Mouse (Mus musculus) liver, postnatal 0 days (tissue): ENCODE data around the gene Cmya5. TPM values are rescaled to one million over a fixed set of nuclear protein-coding genes. Genes with fewer than 3 reads are reported as not detected.

Experiments used
- ATAC-seq: fragments of 200-750 bp; cut with Nextera tagmentation; 2 replicates; pipeline ENCODE4 v1.8.0; 2017; ENCODE audit warnings: mild to moderate bottlenecking, moderate library complexity
- DNase-seq: peaks from one replicate; pipeline ENCODE4 v3.0.0-alpha.2; 2016
- H3K27ac ChIP-seq: fragments of 300-500 bp; sonication (generic); 2 replicates; pipeline ENCODE4 v1.5.1; 2014; ENCODE audit warnings: antibody characterized with exemption, moderate library complexity, mild to moderate bottlenecking, low read depth
- H3K27me3 ChIP-seq: fragments of 300-500 bp; sonication (generic); 2 replicates; pipeline ENCODE4 v1.6.1; 2014; ENCODE audit warnings: low read length, control low read depth, mixed read lengths; ENCODE audit not compliant: insufficient read depth
- H3K36me3 ChIP-seq: fragments of 300-500 bp; sonication (generic); replicated peaks from 2 replicates; pipeline ENCODE4 v1.6.1; 2014; ENCODE audit warnings: mild to moderate bottlenecking, control low read depth, low read length, moderate library complexity, mixed read lengths; ENCODE audit not compliant: insufficient read depth
- H3K4me1 ChIP-seq: fragments of 300-500 bp; sonication (generic); 2 replicates; pipeline ENCODE4 v1.6.1; 2014; ENCODE audit warnings: antibody characterized with exemption, mild to moderate bottlenecking, control low read depth; ENCODE audit not compliant: insufficient read depth
- H3K4me2 ChIP-seq: fragments of 300-500 bp; sonication (generic); 2 replicates; pipeline ENCODE4 v1.6.1; 2014; ENCODE audit warnings: low read depth, mild to moderate bottlenecking, low read length, moderate library complexity, mixed read lengths
- H3K4me3 ChIP-seq: fragments of 300-500 bp; sonication (generic); 2 replicates; pipeline ENCODE4 v1.5.1; 2014; ENCODE audit warnings: low read depth, low read length
- H3K9ac ChIP-seq: fragments of 300-500 bp; sonication (generic); replicated peaks from 2 replicates; pipeline ENCODE4 v1.6.1; 2014; ENCODE audit warnings: mild to moderate bottlenecking, moderate library complexity
- H3K9me3 ChIP-seq: fragments of 300-500 bp; sonication (generic); 2 replicates; pipeline ENCODE4 v1.6.1; 2016; ENCODE audit warnings: mild to moderate bottlenecking, control low read depth, low read length, mixed read lengths
- CTCF ChIP-seq: sonication (generic); IDR thresholded peaks from 2 replicates; pipeline ENCODE4 v1.5.1; 2016; ENCODE audit warnings: antibody characterized with exemption, low read depth
- EP300 ChIP-seq: IDR thresholded peaks from 2 replicates; pipeline ENCODE4 v1.6.1; 2016; ENCODE audit warnings: antibody characterized with exemption, low read depth, mild to moderate bottlenecking
- WGBS: fragments of 180-500 bp; shearing (Covaris S2); extraction: QIAGEN DNeasy Blood & Tissue Kit; methylation state at CpG from one replicate; pipeline ENCODE4 v1.1.7; 2014; ENCODE audit not compliant: insufficient replicate concordance; 5-methylcytosine and 5-hydroxymethylcytosine counted together
- polyA plus RNA-seq: library from polyadenylated mRNA; unstranded; fragments of >200 nt; fragmentation: Nextera tagmentation; extraction: Ambion mirVana; gene quantifications from 2 replicates; pipeline ENCODE4 v1.2.1, GENCODE M21; 2015

The Cmya5 gene
- polyA plus RNA-seq, 1 experiment from 2014 or later = 0.01 TPM

DNA sequence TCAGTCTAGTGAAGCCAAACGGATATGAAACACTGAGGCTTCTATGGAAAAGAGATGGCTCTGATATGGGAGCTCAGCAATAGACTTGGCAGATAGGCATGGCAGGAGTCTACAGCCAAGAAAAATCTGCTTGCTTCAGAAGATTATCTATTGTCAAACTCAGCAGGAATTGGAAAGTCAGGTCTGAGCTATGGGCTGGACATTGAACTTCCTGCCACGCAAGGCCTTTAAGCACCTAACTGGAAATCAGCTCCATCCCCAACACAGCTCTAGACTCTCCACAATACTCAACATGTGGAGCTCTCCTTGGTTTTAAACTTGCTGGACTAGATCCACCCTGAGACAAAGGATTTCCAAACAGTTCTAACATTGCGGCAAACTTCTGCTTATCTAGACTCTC, 84.1 kb downstream of the Cmya5 start:
- WGBS = 74% methylated on average over 3 of the region's 3 CpGs
- DNase-seq = no peak
- no peak overlapping the region for H3K4me2 ChIP-seq
- ATAC-seq = no peak
- H3K27me3 ChIP-seq = 0 out of 2 replicates have a peak, but pooled peaks cover 2% of the 10 kb centered on the region
- no peaks in the 10 kb centered on the region for H3K9me3 ChIP-seq
- H3K9ac ChIP-seq = no peak overlapping the region
- TF ChIP-seq EP300 (no peak), CTCF (no peak)
- no peaks in the 10 kb centered on the region for H3K4me1 ChIP-seq
- H3K27ac ChIP-seq = no peak overlapping the region
- H3K36me3 ChIP-seq = no peaks in the 10 kb centered on the region
- no peak overlapping the region for H3K4me3 ChIP-seq

DNA sequence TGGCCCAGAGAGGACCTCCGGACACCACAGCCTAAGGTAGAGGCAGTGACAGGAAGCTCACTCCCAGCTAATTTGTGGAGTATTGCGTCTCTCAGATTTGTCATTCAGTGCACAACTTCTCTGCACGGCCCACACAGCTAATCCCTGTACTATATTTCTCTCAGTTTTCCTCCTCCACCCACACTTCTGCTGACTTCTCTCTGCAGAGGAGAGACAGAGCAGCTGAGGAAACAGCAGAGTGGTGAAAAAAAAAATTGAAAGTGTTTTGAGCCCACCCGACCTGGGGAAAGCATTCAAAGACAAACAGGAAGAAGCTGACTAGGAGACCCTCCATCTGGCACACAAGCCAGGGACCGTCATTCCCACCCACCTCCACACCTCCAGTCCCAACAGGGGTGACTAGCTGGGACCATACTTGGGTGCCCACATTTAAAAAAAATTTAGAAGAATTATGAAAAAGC, 85.9 kb downstream of the Cmya5 start:
- DNase-seq (no peak), ATAC-seq (no peak)
- no peak for TF ChIP-seq CTCF
- no peak for TF ChIP-seq EP300
- H3K9ac ChIP-seq = no peak overlapping the region
- H3K27ac ChIP-seq = no peak overlapping the region
- H3K4me3 ChIP-seq = no peak overlapping the region
- no peaks in the 10 kb centered on the region for H3K4me1 ChIP-seq
- H3K4me2 ChIP-seq = no peak overlapping the region
- no peaks in the 10 kb centered on the region for H3K9me3 ChIP-seq
- no peaks in the 10 kb centered on the region for H3K36me3 ChIP-seq
- WGBS = 68% methylated on average over 5 of the region's 5 CpGs
- H3K27me3 ChIP-seq = 0 out of 2 replicates have a peak, but pooled peaks cover 2% of the 10 kb centered on the region

DNA sequence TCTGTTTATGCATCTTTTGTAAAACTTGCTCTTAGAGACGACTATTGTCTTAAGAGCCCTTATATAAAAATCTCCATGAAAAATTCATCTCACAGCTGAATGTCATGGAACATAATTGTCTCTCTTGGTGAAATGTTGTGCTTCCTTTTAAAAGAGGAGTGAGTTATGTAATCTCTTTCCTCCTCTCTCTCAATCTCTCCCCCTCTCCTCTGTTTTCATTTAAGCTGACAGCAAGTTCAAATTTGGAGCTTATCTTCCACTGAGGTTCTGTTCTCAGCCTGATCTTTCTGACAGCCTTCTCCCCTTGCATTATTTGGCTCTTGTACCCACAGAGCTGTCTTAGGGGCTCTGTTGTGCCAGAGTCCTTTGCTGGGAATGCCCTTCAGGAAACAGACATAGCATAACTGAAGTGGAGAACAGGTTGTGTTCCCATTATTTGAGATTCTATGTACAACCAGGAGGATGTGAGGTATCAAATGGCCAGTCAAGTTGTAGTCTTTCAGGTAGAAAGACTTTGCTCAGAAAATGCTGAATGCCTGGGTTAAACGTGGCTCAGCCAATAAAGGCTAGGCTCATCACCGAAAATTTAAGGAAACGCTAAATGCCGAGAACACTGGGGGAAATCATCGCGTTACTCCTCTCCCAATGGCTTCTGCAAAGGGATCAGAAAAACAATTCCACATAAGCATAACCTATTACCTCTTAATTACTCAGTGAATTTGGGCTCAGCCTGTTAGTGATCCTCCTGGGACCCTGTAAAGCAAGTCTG, 86.8 kb downstream of the Cmya5 start:
- ATAC-seq (no peak), DNase-seq (no peak)
- Histone ChIP-seq H3K9me3 (no peaks in the 10 kb centered on the region), H3K4me2 (no peak overlapping the region), H3K4me3 (no peak overlapping the region), H3K9ac (no peak overlapping the region), H3K36me3 (no peaks in the 10 kb centered on the region), H3K27me3 (0 out of 2 replicates have a peak, but pooled peaks cover 2% of the 10 kb centered on the region), H3K27ac (no peak overlapping the region), H3K4me1 (no peaks in the 10 kb centered on the region)
- 83% methylated on average over 7 of the region's 7 CpGs for WGBS
- TF ChIP-seq EP300 = no peak
- TF ChIP-seq CTCF = no peak

- H3K36me3 ChIP-seq = no peaks in the 10 kb centered on the region
- no peak overlapping the region for H3K4me3 ChIP-seq
- WGBS = 72% methylated on average over 1 of the region's 1 CpGs
- no peak for DNase-seq
- H3K27ac ChIP-seq = no peak overlapping the region
- H3K4me2 ChIP-seq = no peak overlapping the region
- H3K9ac ChIP-seq = no peak overlapping the region
- no peaks in the 10 kb centered on the region for H3K4me1 ChIP-seq
- no peaks in the 10 kb centered on the region for H3K9me3 ChIP-seq
- TF ChIP-seq EP300 = no peak
- TF ChIP-seq CTCF = no peak
- H3K27me3 ChIP-seq = 0 out of 2 replicates have a peak, but pooled peaks cover 2% of the 10 kb centered on the region
- ATAC-seq = no peak
Measured at GRCm38 (mm10) chr13:93056091-93056490, 88.4 kb downstream of the Cmya5 start.

GRCm38 (mm10) chr13:93051483-93051882, 93.0 kb downstream of the Cmya5 start:
- Histone ChIP-seq H3K27me3 (no peaks in the 10 kb centered on the region), H3K27ac (no peak overlapping the region), H3K36me3 (no peaks in the 10 kb centered on the region), H3K9ac (no peak overlapping the region), H3K4me2 (no peak overlapping the region), H3K4me1 (no peaks in the 10 kb centered on the region), H3K9me3 (no peaks in the 10 kb centered on the region), H3K4me3 (no peak overlapping the region)
- no peak for TF ChIP-seq CTCF
- TF ChIP-seq EP300 = no peak
- 64% methylated on average over 5 of the region's 5 CpGs for WGBS
- ATAC-seq (no peak), DNase-seq (no peak)

- Histone ChIP-seq H3K27me3 (no peaks in the 10 kb centered on the region), H3K9ac (no peak overlapping the region), H3K27ac (no peak overlapping the region), H3K36me3 (no peaks in the 10 kb centered on the region), H3K4me3 (no peak overlapping the region), H3K4me1 (no peaks in the 10 kb centered on the region), H3K9me3 (no peaks in the 10 kb centered on the region), H3K4me2 (no peak overlapping the region)
- no peak for DNase-seq
- ATAC-seq = no peak
- no peak for TF ChIP-seq EP300
- no peak for TF ChIP-seq CTCF
- WGBS = 80% methylated on average over 9 of the region's 9 CpGs
Measured at GRCm38 (mm10) chr13:93041021-93041420, 103.5 kb downstream of the Cmya5 start.
